Mouse (Mus musculus) intestine, embryonic 16.5 days (tissue): Measurements from ENCODE around the gene Ippk. TPM values are rescaled to one million over a fixed set of nuclear protein-coding genes. Genes with fewer than 3 reads are reported as not detected.

Experiments
- ATAC-seq: fragments of 200-750 bp; cut with Nextera tagmentation; 2 replicates; pipeline ENCODE4 v1.8.0; 2017; ENCODE audit warnings: moderate TSS enrichment, moderate library complexity
- H3K27ac ChIP-seq: fragments of 300-500 bp; sonication (generic); 2 replicates; pipeline ENCODE4 v1.5.1; 2014; ENCODE audit warnings: mild to moderate bottlenecking, low read length
- H3K27me3 ChIP-seq: fragments of 300-500 bp; sonication (generic); replicated peaks from 2 replicates; pipeline ENCODE4 v1.6.1; 2014; ENCODE audit warnings: low read length, control low read depth, mixed read lengths; ENCODE audit not compliant: control insufficient read depth, insufficient read depth
- H3K36me3 ChIP-seq: fragments of 300-500 bp; sonication (generic); 2 replicates; pipeline ENCODE4 v1.6.1; 2014; ENCODE audit warnings: low read length, control low read depth; ENCODE audit not compliant: control insufficient read depth, insufficient read depth
- H3K4me1 ChIP-seq: fragments of 300-500 bp; sonication (generic); 2 replicates; pipeline ENCODE4 v1.6.1; 2014; ENCODE audit warnings: low read length, control low read depth, mixed read lengths; ENCODE audit not compliant: control insufficient read depth, insufficient read depth
- H3K4me2 ChIP-seq: fragments of 300-500 bp; sonication (generic); 2 replicates; pipeline ENCODE4 v1.6.1; 2014; ENCODE audit warnings: low read depth, low read length, control low read depth
- H3K4me3 ChIP-seq: fragments of 300-500 bp; sonication (generic); 2 replicates; pipeline ENCODE4 v1.5.1; 2014; ENCODE audit warnings: mild to moderate bottlenecking, low read length
- H3K9ac ChIP-seq: fragments of 300-500 bp; sonication (generic); 2 replicates; pipeline ENCODE4 v1.6.1; 2014; ENCODE audit warnings: low read depth, low read length
- H3K9me3 ChIP-seq: fragments of 300-500 bp; sonication (generic); 2 replicates; pipeline ENCODE4 v1.6.1; 2016; ENCODE audit warnings: low read length, control low read depth; ENCODE audit not compliant: control insufficient read depth
- WGBS: fragments of 180-500 bp; shearing (Covaris S2); extraction: QIAGEN DNeasy Blood & Tissue Kit; methylation state at CpG from one replicate; pipeline ENCODE4 v1.1.7; 2014; 5-methylcytosine and 5-hydroxymethylcytosine counted together
- polyA plus RNA-seq: library from polyadenylated mRNA; unstranded; fragments of >200 nt; fragmentation: Nextera tagmentation; extraction: Ambion mirVana; gene quantifications from 2 replicates; pipeline ENCODE4 v1.2.1, GENCODE M21; 2015

The Ippk gene
- polyA plus RNA-seq, 1 experiment from 2014 or later, result 19.9 TPM

- Histone ChIP-seq H3K4me2 (no peak overlapping the region), H3K4me1 (no peaks in the 10 kb centered on the region), H3K9ac (no peak overlapping the region), H3K9me3 (no peaks in the 10 kb centered on the region), H3K27ac (no peak overlapping the region), H3K27me3 (no peaks in the 10 kb centered on the region), H3K4me3 (no peak overlapping the region), H3K36me3 (peaks cover 18% of the 10 kb centered on the region)
- WGBS, result 83% methylated on average over 16 of the region's 16 CpGs
- no peak for ATAC-seq
These were observed 36.1 kb upstream of the Ippk start for GRCm38 (mm10) chr13:49384751-49385463.

GRCm38 (mm10) chr13:49391374-49391773 lies 29.7 kb upstream of the Ippk start:
- H3K27me3 ChIP-seq, result no peaks in the 10 kb centered on the region
- no peak for ATAC-seq
- H3K9me3 ChIP-seq, result no peaks in the 10 kb centered on the region
- no peak overlapping the region for H3K9ac ChIP-seq
- no peak overlapping the region for H3K4me3 ChIP-seq
- H3K4me2 ChIP-seq, result no peak overlapping the region
- WGBS, result 92% methylated on average over 2 of the region's 2 CpGs
- H3K36me3 ChIP-seq, result 0 out of 2 replicates have a peak, but pooled peaks cover 3% of the 10 kb centered on the region
- H3K4me1 ChIP-seq, result peaks cover 10% of the 10 kb centered on the region
- H3K27ac ChIP-seq, result no peak overlapping the region

- peak overlapping the region; percentile 45; the same call in 1 of the 2 replicates for H3K27ac ChIP-seq
- no peaks in the 10 kb centered on the region for H3K36me3 ChIP-seq
- 64% methylated on average over 1 of the region's 1 CpGs for WGBS
- peak; percentile 77 for ATAC-seq
- no peak overlapping the region for H3K9ac ChIP-seq
- H3K27me3 ChIP-seq, result no peaks in the 10 kb centered on the region
- no peak overlapping the region for H3K4me3 ChIP-seq
- no peak overlapping the region for H3K4me2 ChIP-seq
- H3K9me3 ChIP-seq, result no peaks in the 10 kb centered on the region
- peaks cover 10% of the 10 kb centered on the region for H3K4me1 ChIP-seq
These were observed 27.5 kb upstream of the Ippk start for GRCm38 (mm10) chr13:49393579-49393978.

GRCm38 (mm10) chr13:49394886-49395447 lies 26.1 kb upstream of the Ippk start:
- Histone ChIP-seq H3K27me3 (no peaks in the 10 kb centered on the region), H3K9ac (no peak overlapping the region), H3K27ac (no peak overlapping the region), H3K4me3 (no peak overlapping the region), H3K36me3 (no peaks in the 10 kb centered on the region), H3K4me1 (peaks cover 10% of the 10 kb centered on the region), H3K9me3 (no peaks in the 10 kb centered on the region), H3K4me2 (no peak overlapping the region)
- WGBS, result 96% methylated on average over 3 of the region's 3 CpGs
- ATAC-seq, result no peak

- Histone ChIP-seq H3K27ac (no peak overlapping the region), H3K9ac (no peak overlapping the region), H3K9me3 (no peaks in the 10 kb centered on the region), H3K27me3 (no peaks in the 10 kb centered on the region), H3K4me1 (peaks cover 10% of the 10 kb centered on the region), H3K4me3 (no peak overlapping the region), H3K36me3 (no peaks in the 10 kb centered on the region), H3K4me2 (no peak overlapping the region)
- no peak for ATAC-seq
- 71% methylated on average over 1 of the region's 1 CpGs for WGBS
These were observed 24.3 kb upstream of the Ippk start for GRCm38 (mm10) chr13:49396798-49397197.

GRCm38 (mm10) chr13:49398191-49398590 lies 22.9 kb upstream of the Ippk start:
- no peaks in the 10 kb centered on the region for H3K36me3 ChIP-seq
- WGBS, result 84% methylated on average over 8 of the region's 8 CpGs
- no peak overlapping the region for H3K27ac ChIP-seq
- ATAC-seq, result no peak
- H3K27me3 ChIP-seq, result no peaks in the 10 kb centered on the region
- no peak overlapping the region for H3K4me2 ChIP-seq
- no peak overlapping the region for H3K4me3 ChIP-seq
- no peaks in the 10 kb centered on the region for H3K9me3 ChIP-seq
- H3K9ac ChIP-seq, result no peak overlapping the region
- H3K4me1 ChIP-seq, result peaks cover 13% of the 10 kb centered on the region

- Histone ChIP-seq H3K4me3 (no peak overlapping the region), H3K36me3 (no peaks in the 10 kb centered on the region), H3K27me3 (no peaks in the 10 kb centered on the region), H3K9ac (no peak overlapping the region), H3K4me2 (no peak overlapping the region), H3K27ac (no peak overlapping the region), H3K4me1 (peaks cover 9% of the 10 kb centered on the region), H3K9me3 (no peaks in the 10 kb centered on the region)
- 40% methylated on average over 6 of the region's 6 CpGs for WGBS
- ATAC-seq, result no peak
These were observed 20.9 kb upstream of the Ippk start for GRCm38 (mm10) chr13:49400139-49400538.

GRCm38 (mm10) chr13:49402628-49403027 lies 18.4 kb upstream of the Ippk start:
- ATAC-seq, result peak; percentile 87
- Histone ChIP-seq H3K4me2 (no peak overlapping the region), H3K27ac (no peak overlapping the region), H3K9me3 (no peaks in the 10 kb centered on the region), H3K9ac (no peak overlapping the region), H3K36me3 (no peaks in the 10 kb centered on the region), H3K4me3 (no peak overlapping the region), H3K27me3 (no peaks in the 10 kb centered on the region), H3K4me1 (0 out of 2 replicates have a peak, but pooled peaks cover 5% of the 10 kb centered on the region)
- 63% methylated on average over 2 of the region's 2 CpGs for WGBS

- no peaks in the 10 kb centered on the region for H3K36me3 ChIP-seq
- no peak for ATAC-seq
- H3K27ac ChIP-seq, result no peak overlapping the region
These were observed 13.3 kb upstream of the Ippk start for GRCm38 (mm10) chr13:49407795-49408194.

More at GRCm38 (mm10) chr13:49407795-49408194, 13.3 kb upstream of the Ippk start:
- Histone ChIP-seq H3K4me3 (no peak overlapping the region), H3K4me1 (0 out of 2 replicates have a peak, but pooled peaks cover under 1% of the 10 kb centered on the region), H3K9ac (no peak overlapping the region), H3K4me2 (no peak overlapping the region), H3K27me3 (no peaks in the 10 kb centered on the region), H3K9me3 (no peaks in the 10 kb centered on the region)
